Mouse (Mus musculus) liver, embryonic 14.5 days (tissue): ENCODE results near the gene Dhx34. TPM values are rescaled to one million over a fixed set of nuclear protein-coding genes. Genes with fewer than 3 reads are reported as not detected.

Source experiments
- ATAC-seq: fragments of 200-750 bp; cut with Nextera tagmentation; 2 replicates; pipeline ENCODE4 v1.8.0; 2017; ENCODE audit warnings: moderate number of reproducible peaks, mild to moderate bottlenecking, moderate library complexity; ENCODE audit not compliant: insufficient read depth
- DNase-seq, 3 experiments: peaks; one replicate each; pipeline ENCODE4 v3.0.0-alpha.2; 2012 to 2013; ENCODE audit warnings: low read depth in 3 of 3, low spot score in 3 of 3
- H3K27ac ChIP-seq: fragments of 300-500 bp; sonication (generic); 2 replicates; pipeline ENCODE4 v1.5.1; 2014; ENCODE audit warnings: moderate library complexity, mild to moderate bottlenecking, control low read depth, inconsistent platforms
- H3K27me3 ChIP-seq: fragments of 300-500 bp; sonication (generic); 2 replicates; pipeline ENCODE4 v1.6.1; 2014; ENCODE audit warnings: mild to moderate bottlenecking, low read length, moderate library complexity; ENCODE audit not compliant: control insufficient read depth, insufficient read depth
- H3K36me3 ChIP-seq: fragments of 300-500 bp; sonication (generic); replicated peaks from 2 replicates; pipeline ENCODE4 v1.6.1; 2014; ENCODE audit warnings: low read depth; ENCODE audit not compliant: control insufficient read depth, insufficient read depth
- H3K4me1 ChIP-seq, 2 experiments: fragments of 200-500 bp in 1 of 2; fragments of 300-500 bp in 1 of 2; sonication (generic) in 1 of 2; replicated peaks; 2 replicates each; pipeline ENCODE4 v1.6.1; 2012 to 2014; ENCODE audit warnings: antibody characterized with exemption in 1 of 2, inconsistent platforms in 1 of 2, low read length in 1 of 2; ENCODE audit not compliant: control insufficient read depth in 2 of 2, insufficient read depth in 2 of 2
- H3K4me2 ChIP-seq: fragments of 300-500 bp; sonication (generic); 2 replicates; pipeline ENCODE4 v1.6.1; 2014; ENCODE audit warnings: low read depth, mild to moderate bottlenecking, control low read depth, moderate library complexity
- H3K4me3 ChIP-seq, 2 experiments: fragments of 200-500 bp in 1 of 2; fragments of 300-500 bp in 1 of 2; sonication (generic) in 1 of 2; 2 replicates each; pipeline ENCODE4 v1.5.1; 2012 to 2014; ENCODE audit warnings: low read depth in 2 of 2, low read length in 2 of 2, mild to moderate bottlenecking in 2 of 2, control low read depth in 1 of 2, inconsistent platforms in 1 of 2, moderate library complexity in 1 of 2; ENCODE audit not compliant: insufficient read depth in 1 of 2
- H3K9ac ChIP-seq: fragments of 300-500 bp; sonication (generic); replicated peaks from 2 replicates; pipeline ENCODE4 v1.6.1; 2014; ENCODE audit warnings: mild to moderate bottlenecking, control low read depth, moderate library complexity
- H3K9me3 ChIP-seq: fragments of 300-500 bp; sonication (generic); 2 replicates; pipeline ENCODE4 v1.6.1; 2016; ENCODE audit warnings: low read length, mixed read lengths; ENCODE audit not compliant: control insufficient read depth
- CTCF ChIP-seq: IDR thresholded peaks from 2 replicates; pipeline ENCODE4 v1.5.1; 2016; ENCODE audit warnings: antibody characterized with exemption, low read depth, control low read depth
- EP300 ChIP-seq: IDR thresholded peaks from 2 replicates; pipeline ENCODE4 v1.6.1; 2016; ENCODE audit warnings: antibody characterized with exemption, low read depth
- WGBS: fragments of 180-500 bp; shearing (Covaris S2); extraction: QIAGEN DNeasy Blood & Tissue Kit; methylation state at CpG from one replicate; pipeline ENCODE4 v1.1.7; 2014; ENCODE audit not compliant: insufficient replicate concordance; 5-methylcytosine and 5-hydroxymethylcytosine counted together
- polyA plus RNA-seq, 2 experiments: library from polyadenylated mRNA; depleted of rRNA in 1 of 2; stranded (reverse) in 1 of 2; unstranded in 1 of 2; fragments of >200 nt; fragmentation: Nextera tagmentation in 1 of 2; extraction: Ambion mirVana in 1 of 2; gene quantifications; 2 replicates each; pipeline versions ENCODE4 v1.2.1 to v1.2.3; 2012 to 2014

Dhx34 gene
- polyA plus RNA-seq, 2 experiments = 3.6 to 5.0 TPM

- no peaks in the 10 kb centered on the region for H3K9me3 ChIP-seq
These were observed 7.9 kb downstream of the Dhx34 start for GRCm38 (mm10) chr7:16213986-16214385.

GRCm38 (mm10) chr7:16213196-16213595 lies 8.6 kb downstream of the Dhx34 start:
- H3K4me2 ChIP-seq = no peak overlapping the region
- ATAC-seq = peak; percentile 46
- 74% methylated on average over 6 of the region's 6 CpGs for WGBS
- H3K36me3 ChIP-seq = no peaks in the 10 kb centered on the region
- H3K27me3 ChIP-seq = no peaks in the 10 kb centered on the region
- no peaks in the 10 kb centered on the region; a peak in 1 of 4 replicates for H3K4me1 ChIP-seq
- no peak for DNase-seq
- no peaks in the 10 kb centered on the region for H3K9me3 ChIP-seq
- H3K27ac ChIP-seq = no peak overlapping the region
- H3K4me3 ChIP-seq = no peak overlapping the region
- no peak overlapping the region for H3K9ac ChIP-seq
- TF ChIP-seq EP300 (no peak), CTCF (no peak)

More at GRCm38 (mm10) chr7:16213986-16214385, 7.9 kb downstream of the Dhx34 start:
- Histone ChIP-seq H3K4me1 (no peaks in the 10 kb centered on the region; a peak in 1 of 4 replicates), H3K36me3 (no peaks in the 10 kb centered on the region; the same call in 1 of the 2 replicates), H3K27ac (no peak overlapping the region), H3K27me3 (no peaks in the 10 kb centered on the region), H3K9ac (no peak overlapping the region), H3K4me2 (no peak overlapping the region), H3K4me3 (no peak overlapping the region)
- DNase-seq (no peak), ATAC-seq (no peak)
- TF ChIP-seq EP300 (no peak), CTCF (peak; percentile 4; the same call in 1 of the 2 replicates)
- WGBS = 83% methylated on average over 9 of the region's 9 CpGs

DNA sequence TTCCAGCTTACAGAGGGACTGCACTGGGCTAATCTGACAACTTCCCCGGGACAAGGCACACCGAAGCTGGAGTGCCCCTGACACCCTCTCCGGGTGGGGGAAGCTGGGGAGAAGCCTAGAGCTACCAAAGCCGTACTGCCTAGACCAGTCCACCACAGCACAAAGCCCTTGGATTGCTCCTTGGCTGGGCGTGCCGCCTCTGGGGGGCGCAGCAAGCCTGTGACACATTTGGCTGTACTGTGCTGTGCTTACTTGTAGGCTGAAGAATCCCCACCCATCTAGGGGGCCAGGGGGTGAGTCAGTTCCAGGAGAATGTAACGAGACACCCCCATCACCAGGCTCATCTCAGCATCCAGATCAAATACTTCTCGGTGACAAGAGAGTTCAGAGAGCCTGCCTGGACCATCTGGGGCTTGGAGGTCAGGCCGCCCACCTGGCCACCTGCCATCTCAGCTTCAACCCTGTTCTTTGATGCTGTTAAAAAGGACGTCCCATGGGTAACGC lies 10.9 kb downstream of the Dhx34 start:
- no peak overlapping the region for H3K27ac ChIP-seq
- H3K27me3 ChIP-seq = no peaks in the 10 kb centered on the region
- DNase-seq (no peak), ATAC-seq (no peak)
- H3K36me3 ChIP-seq = no peaks in the 10 kb centered on the region
- WGBS = 69% methylated on average over 12 of the region's 12 CpGs
- H3K9ac ChIP-seq = no peak overlapping the region
- no peak overlapping the region for H3K4me2 ChIP-seq
- H3K4me3 ChIP-seq = no peak overlapping the region
- H3K4me1 ChIP-seq = no peaks in the 10 kb centered on the region; a peak in 1 of 4 replicates
- no peak for TF ChIP-seq EP300
- TF ChIP-seq CTCF = peak; percentile 65
- H3K9me3 ChIP-seq = no peaks in the 10 kb centered on the region

DNA sequence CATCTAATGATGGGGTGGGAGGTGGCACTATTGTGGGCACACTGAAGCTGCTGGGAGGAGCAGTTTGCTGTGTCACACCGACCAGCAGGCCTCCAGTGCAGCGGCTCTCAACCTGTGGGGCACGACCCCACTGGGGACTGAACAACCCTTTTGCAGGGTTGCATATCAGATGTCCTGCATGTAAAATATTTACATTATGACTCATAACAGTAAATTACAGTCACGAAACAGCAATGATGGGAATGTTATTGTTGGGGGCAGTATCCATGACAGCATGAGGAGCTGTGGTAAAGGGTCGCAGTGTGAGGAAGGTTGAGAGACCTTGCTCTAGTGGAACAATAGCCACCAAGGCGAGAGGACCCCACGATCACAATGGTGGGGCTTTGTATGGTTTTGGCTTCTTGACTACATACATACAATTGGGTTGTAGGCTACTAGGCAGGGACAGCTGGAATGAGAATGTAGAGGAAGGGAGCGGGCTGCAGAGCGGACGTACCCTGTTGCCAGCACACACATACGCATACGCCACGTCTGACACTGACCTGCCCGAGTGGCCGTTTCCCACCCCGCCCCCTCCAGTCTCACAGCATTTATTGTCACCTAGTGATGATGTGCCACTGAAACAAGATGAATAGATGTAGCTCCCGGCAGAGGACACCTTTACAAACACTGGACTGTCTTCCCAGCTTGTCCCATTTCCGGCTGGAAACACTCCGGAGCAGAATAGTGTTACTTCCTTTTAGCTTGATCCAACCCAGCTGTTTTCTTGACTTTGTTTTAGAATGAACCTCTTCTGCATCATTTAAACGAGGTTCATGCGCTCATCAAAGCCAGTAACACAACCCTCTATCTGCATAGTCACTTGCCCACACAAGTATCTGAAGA lies 12.8 kb downstream of the Dhx34 start:
- H3K36me3 ChIP-seq = no peaks in the 10 kb centered on the region
- DNase-seq (no peak), ATAC-seq (no peak)
- no peak overlapping the region for H3K4me3 ChIP-seq
- no peaks in the 10 kb centered on the region for H3K27me3 ChIP-seq
- H3K27ac ChIP-seq = no peak overlapping the region
- TF ChIP-seq CTCF (no peak), EP300 (no peak)
- H3K9me3 ChIP-seq = no peaks in the 10 kb centered on the region
- H3K4me1 ChIP-seq = no peaks in the 10 kb centered on the region; a peak in 1 of 4 replicates
- WGBS = 78% methylated on average over 21 of the region's 21 CpGs
- no peak overlapping the region for H3K4me2 ChIP-seq
- H3K9ac ChIP-seq = no peak overlapping the region

DNA sequence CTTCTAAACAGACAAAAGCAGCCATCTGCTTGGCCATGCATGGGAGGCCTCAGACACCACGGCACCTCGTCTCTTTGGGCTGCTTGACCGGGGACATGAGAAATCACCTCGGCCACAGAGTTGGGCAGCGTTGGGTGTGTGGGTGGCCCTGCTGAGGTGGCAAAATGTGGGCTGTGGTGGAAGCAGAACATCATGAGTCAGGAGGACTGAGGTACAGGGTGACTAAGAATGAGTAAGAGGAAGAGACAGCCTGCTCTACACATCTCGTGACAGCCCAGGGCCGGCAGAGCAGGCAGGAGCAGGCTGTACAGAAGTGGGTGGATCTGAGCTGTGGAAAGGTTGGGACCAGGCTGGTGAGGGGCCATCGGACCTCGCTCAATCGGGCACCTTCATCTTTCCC lies 14.3 kb downstream of the Dhx34 start:
- Histone ChIP-seq H3K4me2 (no peak overlapping the region), H3K9ac (no peak overlapping the region), H3K4me1 (no peaks in the 10 kb centered on the region; a peak in 1 of 4 replicates), H3K27me3 (no peaks in the 10 kb centered on the region), H3K9me3 (no peaks in the 10 kb centered on the region), H3K27ac (no peak overlapping the region), H3K4me3 (no peak overlapping the region), H3K36me3 (no peaks in the 10 kb centered on the region)
- WGBS = 76% methylated on average over 10 of the region's 10 CpGs
- peak in 1 of 3 experiments; percentile 14 for DNase-seq
- TF ChIP-seq CTCF (no peak), EP300 (no peak)
- no peak; the same call in 1 of the 2 replicates for ATAC-seq
